ENCODE assay signal across 11 mouse cellular contexts in genomic region chr1:35926191-35927048, GRCm38 (mm10).
DNase-seq lines count a peak whose midpoint lies in the region; ATAC-seq and TF ChIP-seq lines count a peak whose summit lies in the region.
"Had no signal": no experiment of that assay in that cellular context is flagged by ENCODE, and none has a peak within 500 bp of the region (broad histone marks: within the 10 kb centered on the region; RNA-seq: fewer than 3 reads in every experiment).

No protein-coding gene starts in this region.

- no peaks in the 10 kb centered on the region for H3K27me3 ChIP-seq in lung, embryonic 14.5 days (ENCODE audit: insufficient read depth, low read length)
- H3K27me3 ChIP-seq in embryonic facial prominence, embryonic 14.5 days (replicated peaks; ENCODE audit: control insufficient read depth, insufficient read depth, low read length): no peaks in the 10 kb centered on the region
- H3K27me3 ChIP-seq: neural tube, embryonic 12.5 days had no signal

- H3K4me2 ChIP-seq in lung, embryonic 14.5 days: no peak overlapping the region; the same call in 1 of the 2 replicates
- no peak overlapping the region for H3K4me2 ChIP-seq in embryonic facial prominence, embryonic 14.5 days (ENCODE audit: low read depth, low read length)
- H3K4me2 ChIP-seq: neural tube, embryonic 12.5 days had no signal

- H3K9ac ChIP-seq in lung, embryonic 14.5 days: no peak overlapping the region
- no peak overlapping the region for H3K9ac ChIP-seq in embryonic facial prominence, embryonic 14.5 days (ENCODE audit: low read depth, low read length)
- H3K9ac ChIP-seq: neural tube, embryonic 12.5 days had no signal

- no peak for TF ChIP-seq CTCF in lung, embryonic 14.5 days (IDR thresholded peaks at IDR 0.05; ENCODE audit: low read depth)

- WGBS in lung, embryonic 14.5 days: 28% methylated on average over 5 of the region's 5 CpGs
- 56% methylated on average over 5 of the region's 5 CpGs for WGBS in embryonic facial prominence, embryonic 14.5 days

- H3K4me3 ChIP-seq in lung, embryonic 14.5 days (ENCODE audit: low read depth, low read length): no peak overlapping the region
- no peak overlapping the region for H3K4me3 ChIP-seq in embryonic facial prominence, embryonic 14.5 days (ENCODE audit: low read depth, low read length)
- H3K4me3 ChIP-seq: neural tube, embryonic 12.5 days had no signal

- peak; percentile 73 for DNase-seq in lung, embryonic 14.5 days
- DNase-seq in lung, postnatal 25 days (ENCODE audit: low spot score): no peak
- peak; percentile 48 for DNase-seq in embryonic facial prominence, embryonic 14.5 days (ENCODE audit: low spot score)
- peak; percentile 68 for DNase-seq in heart, postnatal 4 days
- peak; percentile 21 to 42 for DNase-seq in lung, postnatal 4 days
- DNase-seq in spleen, adult 12 weeks (ENCODE audit: low spot score): no peak
- no peak for DNase-seq in adrenal gland, postnatal 25 days
- DNase-seq in spleen, postnatal 36 days (ENCODE audit: low spot score in 2 of 2): no peak
- DNase-seq: cerebellum, adult 9-11 months; thymus, postnatal 25 days had no signal

- peak; percentile 89 for ATAC-seq in lung, embryonic 14.5 days (ENCODE audit: insufficient read depth)
- 0 out of 2 replicates have a peak, but pooled peaks have one; percentile 39 for ATAC-seq in embryonic facial prominence, embryonic 14.5 days (ENCODE audit: low read depth)

- peaks cover 12% of the 10 kb centered on the region for H3K4me1 ChIP-seq in lung, embryonic 14.5 days (ENCODE audit: insufficient read depth)
- peaks cover 14% of the 10 kb centered on the region for H3K4me1 ChIP-seq in embryonic facial prominence, embryonic 14.5 days (ENCODE audit: control insufficient read depth, insufficient read depth, low read length)
- H3K4me1 ChIP-seq: neural tube, embryonic 12.5 days had no signal

- H3K36me3 ChIP-seq in lung, embryonic 14.5 days (ENCODE audit: insufficient read depth): no peaks in the 10 kb centered on the region
- no peaks in the 10 kb centered on the region for H3K36me3 ChIP-seq in embryonic facial prominence, embryonic 14.5 days (ENCODE audit: control insufficient read depth, insufficient read depth, low read length)
- H3K36me3 ChIP-seq: neural tube, embryonic 12.5 days had no signal

- H3K9me3 ChIP-seq in lung, embryonic 14.5 days (ENCODE audit: low read depth, low read length): no peaks in the 10 kb centered on the region
- no peaks in the 10 kb centered on the region for H3K9me3 ChIP-seq in embryonic facial prominence, embryonic 14.5 days (ENCODE audit: control insufficient read depth, low read length)
- H3K9me3 ChIP-seq: neural tube, embryonic 12.5 days had no signal

- H3K27ac ChIP-seq in lung, embryonic 14.5 days (ENCODE audit: low read depth): peak overlapping the region; percentile 65; the same call in 1 of the 2 replicates
- H3K27ac ChIP-seq in embryonic facial prominence, embryonic 14.5 days (replicated peaks; ENCODE audit: low read depth, low read length): no peak overlapping the region; the same call in 1 of the 2 replicates
- H3K27ac ChIP-seq: neural tube, embryonic 12.5 days had no signal

Comparison
In these comparisons a context has a peak if more than half of its experiments do, and no peak if none do; other contexts are left out.
1. DNase-seq: peak in lung, embryonic 14.5 days (single experiment), embryonic facial prominence, embryonic 14.5 days (single experiment), heart, postnatal 4 days (single experiment) and lung, postnatal 4 days (2 of 2); none in lung, postnatal 25 days (single experiment), spleen, adult 12 weeks (single experiment), adrenal gland, postnatal 25 days (single experiment) and spleen, postnatal 36 days (0 of 2).